Mouse (Mus musculus): ENCODE data around the gene Actr8. TPM values are rescaled to one million over a fixed set of nuclear protein-coding genes. Genes with fewer than 3 reads are reported as not detected.

Actr8 gene
- polyA plus RNA-seq, 1 experiment from 2014 or later, result 88.1 TPM

- WGBS, result under 1% methylated on average over 49 of the region's 49 CpGs
- Histone ChIP-seq H3K27ac (peak within 1 kb of the TSS; percentile 70), H3K4me1 (peaks cover 27% of the 10 kb centered on the region), H3K4me2 (peak within 1 kb of the TSS; percentile 73), H3K9ac (peak within 1 kb of the TSS; percentile 76), H3K36me3 (replicated peaks) (peaks cover 25% of the 10 kb centered on the region), H3K27me3 (no peaks in the 10 kb centered on the region), H3K4me3 (replicated peaks) (peak within 1 kb of the TSS; percentile 71), H3K9me3 (no peaks in the 10 kb centered on the region)
- peak; percentile 100 for ATAC-seq (ENCODE audit: low FRiP score)
Measured at GRCm38 (mm10) chr14:29968075-29968821, 9.9 kb upstream of the Actr8 start, which contains the start of gene Selenok. Gene Selenok, plus strand, starts transcription at chr14:29968308.

GRCm38 (mm10) chr14:29971446-29971845, 6.7 kb upstream of the Actr8 start:
- Histone ChIP-seq H3K9me3 (no peaks in the 10 kb centered on the region), H3K27ac (no peak overlapping the region), H3K36me3 (replicated peaks) (peaks cover 46% of the 10 kb centered on the region), H3K4me1 (peaks cover 27% of the 10 kb centered on the region), H3K4me3 (replicated peaks) (no peak overlapping the region), H3K27me3 (no peaks in the 10 kb centered on the region), H3K9ac (no peak overlapping the region), H3K4me2 (no peak overlapping the region)
- no peak for ATAC-seq (ENCODE audit: low FRiP score)
- 94% methylated on average over 7 of the region's 7 CpGs for WGBS

- no peak overlapping the region for H3K27ac ChIP-seq
- no peak overlapping the region for H3K9ac ChIP-seq
- no peaks in the 10 kb centered on the region for H3K27me3 ChIP-seq
- no peak overlapping the region for H3K4me2 ChIP-seq
- H3K36me3 ChIP-seq (replicated peaks), result peaks cover 46% of the 10 kb centered on the region
- WGBS, result 91% methylated on average over 5 of the region's 5 CpGs
- ATAC-seq (ENCODE audit: low FRiP score), result no peak
- no peaks in the 10 kb centered on the region for H3K9me3 ChIP-seq
- H3K4me1 ChIP-seq, result peaks cover 27% of the 10 kb centered on the region
- H3K4me3 ChIP-seq (replicated peaks), result no peak overlapping the region
Measured at GRCm38 (mm10) chr14:29971993-29972392, 6.1 kb upstream of the Actr8 start.

GRCm38 (mm10) chr14:29976927-29977326, 1.2 kb upstream of the Actr8 start:
- Histone ChIP-seq H3K4me1 (peaks cover 9% of the 10 kb centered on the region), H3K4me2 (no peak overlapping the region), H3K27ac (no peak overlapping the region), H3K4me3 (replicated peaks) (no peak overlapping the region), H3K9me3 (no peaks in the 10 kb centered on the region), H3K36me3 (replicated peaks) (peaks cover 53% of the 10 kb centered on the region), H3K27me3 (no peaks in the 10 kb centered on the region), H3K9ac (no peak overlapping the region)
- 94% methylated on average over 6 of the region's 6 CpGs for WGBS
- no peak for ATAC-seq (ENCODE audit: low FRiP score)

- no peak for ATAC-seq (ENCODE audit: low FRiP score)
- Histone ChIP-seq H3K27me3 (no peaks in the 10 kb centered on the region), H3K9ac (no peak overlapping the region), H3K4me1 (peaks cover 9% of the 10 kb centered on the region), H3K36me3 (replicated peaks) (peaks cover 57% of the 10 kb centered on the region), H3K4me2 (no peak overlapping the region), H3K27ac (no peak overlapping the region), H3K4me3 (replicated peaks) (no peak overlapping the region), H3K9me3 (no peaks in the 10 kb centered on the region)
- 94% methylated on average over 10 of the region's 10 CpGs for WGBS
Measured at GRCm38 (mm10) chr14:29980447-29981205, 2.5 kb downstream of the Actr8 start.

GRCm38 (mm10) chr14:29986096-29986495, 8.0 kb downstream of the Actr8 start:
- Histone ChIP-seq H3K4me2 (no peak overlapping the region), H3K36me3 (replicated peaks) (peaks cover 100% of the 10 kb centered on the region), H3K4me1 (no peaks in the 10 kb centered on the region), H3K27me3 (no peaks in the 10 kb centered on the region), H3K27ac (no peak overlapping the region), H3K4me3 (replicated peaks) (no peak overlapping the region), H3K9ac (no peak overlapping the region), H3K9me3 (no peaks in the 10 kb centered on the region)
- 93% methylated on average over 4 of the region's 4 CpGs for WGBS
- no peak for ATAC-seq (ENCODE audit: low FRiP score)

- Histone ChIP-seq H3K9ac (no peak overlapping the region), H3K4me1 (no peaks in the 10 kb centered on the region), H3K4me2 (no peak overlapping the region), H3K4me3 (replicated peaks) (no peak overlapping the region), H3K36me3 (replicated peaks) (peaks cover 100% of the 10 kb centered on the region), H3K27me3 (no peaks in the 10 kb centered on the region), H3K9me3 (no peaks in the 10 kb centered on the region), H3K27ac (no peak overlapping the region)
- ATAC-seq (ENCODE audit: low FRiP score), result no peak
- 92% methylated on average over 6 of the region's 6 CpGs for WGBS
Measured at GRCm38 (mm10) chr14:29987276-29987675, 9.1 kb downstream of the Actr8 start.

- Histone ChIP-seq H3K9ac (no peak overlapping the region), H3K27me3 (no peaks in the 10 kb centered on the region), H3K36me3 (replicated peaks) (peaks cover 100% of the 10 kb centered on the region), H3K4me3 (replicated peaks) (no peak overlapping the region), H3K9me3 (no peaks in the 10 kb centered on the region), H3K4me1 (no peaks in the 10 kb centered on the region), H3K27ac (no peak overlapping the region), H3K4me2 (no peak overlapping the region)
- ATAC-seq (ENCODE audit: low FRiP score), result no peak
- 94% methylated on average over 9 of the region's 9 CpGs for WGBS
Measured at GRCm38 (mm10) chr14:29987739-29988138, 9.6 kb downstream of the Actr8 start.

GRCm38 (mm10) chr14:29988337-29988736, 10.2 kb downstream of the Actr8 start:
- H3K9ac ChIP-seq, result no peak overlapping the region
- no peaks in the 10 kb centered on the region for H3K9me3 ChIP-seq
- peaks cover 100% of the 10 kb centered on the region for H3K36me3 ChIP-seq (replicated peaks)
- WGBS, result 96% methylated on average over 4 of the region's 4 CpGs
- no peak overlapping the region for H3K4me3 ChIP-seq (replicated peaks)
- ATAC-seq (ENCODE audit: low FRiP score), result no peak
- no peaks in the 10 kb centered on the region for H3K4me1 ChIP-seq
- no peak overlapping the region for H3K4me2 ChIP-seq
- H3K27ac ChIP-seq, result no peak overlapping the region
- no peaks in the 10 kb centered on the region for H3K27me3 ChIP-seq

GRCm38 (mm10) chr14:29994976-29995375, 16.8 kb downstream of the Actr8 start:
- no peak overlapping the region for H3K4me2 ChIP-seq
- H3K9ac ChIP-seq, result no peak overlapping the region
- H3K4me3 ChIP-seq (replicated peaks), result no peak overlapping the region
- no peaks in the 10 kb centered on the region for H3K9me3 ChIP-seq
- 86% methylated on average over 4 of the region's 4 CpGs for WGBS
- peaks cover 84% of the 10 kb centered on the region for H3K36me3 ChIP-seq (replicated peaks)
- no peak for ATAC-seq (ENCODE audit: low FRiP score)
- no peaks in the 10 kb centered on the region for H3K27me3 ChIP-seq
- no peak overlapping the region for H3K27ac ChIP-seq
- H3K4me1 ChIP-seq, result no peaks in the 10 kb centered on the region

- Histone ChIP-seq H3K4me1 (no peaks in the 10 kb centered on the region), H3K9me3 (no peaks in the 10 kb centered on the region), H3K36me3 (replicated peaks) (peaks cover 72% of the 10 kb centered on the region), H3K27ac (no peak overlapping the region), H3K4me3 (replicated peaks) (no peak overlapping the region), H3K4me2 (no peak overlapping the region), H3K27me3 (no peaks in the 10 kb centered on the region), H3K9ac (no peak overlapping the region)
- WGBS, result 94% methylated on average over 11 of the region's 11 CpGs
- ATAC-seq (ENCODE audit: low FRiP score), result no peak
Measured at GRCm38 (mm10) chr14:29996000-29996751, 18.0 kb downstream of the Actr8 start.

GRCm38 (mm10) chr14:29997345-29997744, 19.2 kb downstream of the Actr8 start:
- Histone ChIP-seq H3K27ac (no peak overlapping the region), H3K36me3 (replicated peaks) (peaks cover 60% of the 10 kb centered on the region), H3K9me3 (no peaks in the 10 kb centered on the region), H3K4me2 (no peak overlapping the region), H3K9ac (no peak overlapping the region), H3K4me3 (replicated peaks) (no peak overlapping the region), H3K4me1 (no peaks in the 10 kb centered on the region), H3K27me3 (no peaks in the 10 kb centered on the region)
- ATAC-seq (ENCODE audit: low FRiP score), result no peak

Measured in forebrain, embryonic 12.5 days (tissue).